Mouse (Mus musculus): ENCODE data around the gene Pdlim4. TPM values are rescaled to one million over a fixed set of nuclear protein-coding genes. Genes with fewer than 3 reads are reported as not detected.

Gene Pdlim4
- polyA plus RNA-seq, 1 experiment from 2014 or later, result 30.9 TPM

GRCm38 (mm10) chr11:54107239-54107638, 38.4 kb upstream of the Pdlim4 start:
- ATAC-seq (ENCODE audit: low FRiP score), result no peak
- Histone ChIP-seq H3K4me1 (replicated peaks) (peaks cover 28% of the 10 kb centered on the region), H3K9me3 (no peaks in the 10 kb centered on the region), H3K4me2 (no peak overlapping the region), H3K36me3 (no peaks in the 10 kb centered on the region), H3K9ac (no peak overlapping the region), H3K27ac (0 out of 2 replicates have a peak overlapping the region, but pooled peaks have one; percentile 19), H3K27me3 (peaks cover 4% of the 10 kb centered on the region; the same call in 1 of the 2 replicates), H3K4me3 (no peak overlapping the region)
- WGBS, result 61% methylated on average over 7 of the region's 7 CpGs

- H3K36me3 ChIP-seq, result no peaks in the 10 kb centered on the region
- WGBS, result 93% methylated on average over 3 of the region's 3 CpGs
- peaks cover 26% of the 10 kb centered on the region for H3K4me1 ChIP-seq (replicated peaks)
- no peaks in the 10 kb centered on the region for H3K9me3 ChIP-seq
- H3K27me3 ChIP-seq, result peaks cover 9% of the 10 kb centered on the region
- no peak overlapping the region for H3K4me2 ChIP-seq
- H3K9ac ChIP-seq, result no peak overlapping the region
- H3K4me3 ChIP-seq, result no peak overlapping the region
- ATAC-seq (ENCODE audit: low FRiP score), result no peak
- 0 out of 2 replicates have a peak overlapping the region, but pooled peaks have one; percentile 19 for H3K27ac ChIP-seq
These were observed 37.9 kb upstream of the Pdlim4 start for GRCm38 (mm10) chr11:54106676-54107075.

- Histone ChIP-seq H3K9ac (no peak overlapping the region), H3K9me3 (no peaks in the 10 kb centered on the region), H3K36me3 (no peaks in the 10 kb centered on the region), H3K4me1 (replicated peaks) (peaks cover 38% of the 10 kb centered on the region), H3K4me3 (no peak overlapping the region), H3K4me2 (no peak overlapping the region), H3K27me3 (peaks cover 19% of the 10 kb centered on the region), H3K27ac (no peak overlapping the region)
- WGBS, result 92% methylated on average over 6 of the region's 6 CpGs
- ATAC-seq (ENCODE audit: low FRiP score), result no peak
These were observed 36.2 kb upstream of the Pdlim4 start for GRCm38 (mm10) chr11:54105011-54105410.

- ATAC-seq (ENCODE audit: low FRiP score), result no peak
- no peak overlapping the region for H3K27ac ChIP-seq
- 79% methylated on average over 10 of the region's 10 CpGs for WGBS
- peaks cover 35% of the 10 kb centered on the region for H3K4me1 ChIP-seq (replicated peaks)
- no peak overlapping the region for H3K4me2 ChIP-seq
- H3K9me3 ChIP-seq, result no peaks in the 10 kb centered on the region
- peaks cover 23% of the 10 kb centered on the region for H3K27me3 ChIP-seq
- no peak overlapping the region for H3K4me3 ChIP-seq
- no peaks in the 10 kb centered on the region for H3K36me3 ChIP-seq
- H3K9ac ChIP-seq, result no peak overlapping the region
These were observed 34.1 kb upstream of the Pdlim4 start for GRCm38 (mm10) chr11:54102706-54103449.

GRCm38 (mm10) chr11:54101701-54102100, 32.9 kb upstream of the Pdlim4 start:
- peak overlapping the region; percentile 67 for H3K4me3 ChIP-seq
- no peak overlapping the region for H3K9ac ChIP-seq
- 80% methylated on average over 9 of the region's 9 CpGs for WGBS

GRCm38 (mm10) chr11:54100692-54101591, 32.1 kb upstream of the Pdlim4 start:
- WGBS, result under 1% methylated on average over 72 of the region's 83 CpGs
- peak overlapping the region; percentile 83 for H3K9ac ChIP-seq
- no peaks in the 10 kb centered on the region for H3K36me3 ChIP-seq
- peak; percentile 85 for ATAC-seq (ENCODE audit: low FRiP score)
- H3K27me3 ChIP-seq, result peaks cover 23% of the 10 kb centered on the region
- peak overlapping the region; percentile 95 for H3K4me2 ChIP-seq
- H3K27ac ChIP-seq, result no peak overlapping the region
- peaks cover 24% of the 10 kb centered on the region for H3K4me1 ChIP-seq (replicated peaks)
- peak overlapping the region; percentile 67 for H3K4me3 ChIP-seq
- no peaks in the 10 kb centered on the region for H3K9me3 ChIP-seq

More at GRCm38 (mm10) chr11:54101701-54102100, 32.9 kb upstream of the Pdlim4 start:
- Histone ChIP-seq H3K4me2 (peak overlapping the region; percentile 95), H3K36me3 (no peaks in the 10 kb centered on the region), H3K4me1 (replicated peaks) (peaks cover 28% of the 10 kb centered on the region), H3K9me3 (no peaks in the 10 kb centered on the region), H3K27me3 (peaks cover 23% of the 10 kb centered on the region), H3K27ac (no peak overlapping the region)
- ATAC-seq (ENCODE audit: low FRiP score), result no peak

GRCm38 (mm10) chr11:54100045-54100691, 31.4 kb upstream of the Pdlim4 start, which contains the start of gene P4ha2:
Gene P4ha2, plus strand, starts transcription at chr11:54100095.
- peak within 1 kb of the TSS; percentile 67 for H3K4me3 ChIP-seq
- H3K36me3 ChIP-seq, result no peaks in the 10 kb centered on the region
- peaks cover 24% of the 10 kb centered on the region for H3K4me1 ChIP-seq (replicated peaks)
- peak within 1 kb of the TSS; percentile 95 for H3K4me2 ChIP-seq
- no peak within 1 kb of the TSS for H3K27ac ChIP-seq
- H3K9me3 ChIP-seq, result no peaks in the 10 kb centered on the region
- H3K27me3 ChIP-seq, result peaks cover 23% of the 10 kb centered on the region
- ATAC-seq (ENCODE audit: low FRiP score), result peak; percentile 61
- peak within 1 kb of the TSS; percentile 83 for H3K9ac ChIP-seq
- 55% methylated on average over 10 of the region's 10 CpGs for WGBS

GRCm38 (mm10) chr11:54093000-54093399, 24.2 kb upstream of the Pdlim4 start:
- H3K4me1 ChIP-seq (replicated peaks), result no peaks in the 10 kb centered on the region
- no peak overlapping the region for H3K4me3 ChIP-seq
- no peaks in the 10 kb centered on the region for H3K27me3 ChIP-seq
- H3K36me3 ChIP-seq, result no peaks in the 10 kb centered on the region
- WGBS, result 12% methylated on average over 3 of the region's 3 CpGs
- no peaks in the 10 kb centered on the region for H3K9me3 ChIP-seq
- H3K27ac ChIP-seq, result no peak overlapping the region
- no peak overlapping the region for H3K4me2 ChIP-seq
- no peak for ATAC-seq (ENCODE audit: low FRiP score)
- H3K9ac ChIP-seq, result no peak overlapping the region

- Histone ChIP-seq H3K9me3 (no peaks in the 10 kb centered on the region), H3K4me3 (no peak overlapping the region), H3K27me3 (no peaks in the 10 kb centered on the region), H3K9ac (no peak overlapping the region), H3K27ac (no peak overlapping the region), H3K4me2 (no peak overlapping the region), H3K36me3 (no peaks in the 10 kb centered on the region), H3K4me1 (replicated peaks) (no peaks in the 10 kb centered on the region)
- WGBS, result 76% methylated on average over 7 of the region's 7 CpGs
- no peak for ATAC-seq (ENCODE audit: low FRiP score)
These were observed 23.4 kb upstream of the Pdlim4 start for GRCm38 (mm10) chr11:54092188-54092587.

- Histone ChIP-seq H3K36me3 (no peaks in the 10 kb centered on the region), H3K27ac (no peak overlapping the region), H3K4me2 (no peak overlapping the region), H3K4me3 (no peak overlapping the region), H3K27me3 (no peaks in the 10 kb centered on the region), H3K4me1 (replicated peaks) (no peaks in the 10 kb centered on the region), H3K9me3 (no peaks in the 10 kb centered on the region), H3K9ac (no peak overlapping the region)
- WGBS, result 55% methylated on average over 8 of the region's 8 CpGs
- ATAC-seq (ENCODE audit: low FRiP score), result no peak
These were observed 22.9 kb upstream of the Pdlim4 start for GRCm38 (mm10) chr11:54091726-54092125.

- Histone ChIP-seq H3K4me2 (no peak overlapping the region), H3K4me1 (replicated peaks) (no peaks in the 10 kb centered on the region), H3K9me3 (no peaks in the 10 kb centered on the region), H3K9ac (no peak overlapping the region), H3K27ac (no peak overlapping the region), H3K27me3 (no peaks in the 10 kb centered on the region), H3K36me3 (no peaks in the 10 kb centered on the region), H3K4me3 (no peak overlapping the region)
- no peak for ATAC-seq (ENCODE audit: low FRiP score)
- WGBS, result 91% methylated on average over 1 of the region's 1 CpGs
These were observed 21.5 kb upstream of the Pdlim4 start for GRCm38 (mm10) chr11:54090091-54090879.
